Mouse (Mus musculus): ENCODE results near the gene Aaas.

DNA sequence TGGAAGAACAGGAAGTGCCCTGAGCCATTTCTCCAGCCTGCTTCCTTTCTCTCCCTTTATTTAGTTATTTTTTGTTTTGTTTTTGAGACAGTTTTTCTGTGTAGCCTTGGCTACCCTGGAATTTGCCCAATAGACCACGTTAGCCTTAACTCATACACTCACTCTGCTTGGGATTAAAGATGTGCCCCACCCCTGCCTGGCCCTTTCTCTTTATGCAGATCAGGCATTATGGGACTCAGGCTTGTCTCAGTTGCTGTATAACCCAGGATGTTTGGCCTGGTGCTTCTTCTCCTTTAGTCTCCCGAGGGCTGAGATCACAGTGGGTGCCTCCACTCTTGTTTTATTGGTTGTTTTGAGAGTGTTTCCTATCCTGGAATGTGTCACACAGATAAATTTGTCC is 41.9 kb upstream of the Aaas start:
- TF ChIP-seq CTCF (IDR thresholded peaks at IDR 0.05; ENCODE audit: insufficient read depth, low read depth, low read length) (no peak), POLR2A (IDR thresholded peaks at IDR 0.05; ENCODE audit: insufficient read depth, low read depth, low read length) (no peak)

Data from olfactory bulb, adult 2 months (tissue).